Mouse (Mus musculus): ENCODE measurements around the gene Gm13288. TPM values are rescaled to one million over a fixed set of nuclear protein-coding genes. Genes with fewer than 3 reads are reported as not detected.
"Not testable (repeated sequence)": the region's sequence is repeated elsewhere in the genome, so short reads cannot be mapped to it uniquely, and the experiment has no call there.

Gene Gm13288
- polyA plus RNA-seq, 2 experiments from 2014 or later, result not detected

DNA sequence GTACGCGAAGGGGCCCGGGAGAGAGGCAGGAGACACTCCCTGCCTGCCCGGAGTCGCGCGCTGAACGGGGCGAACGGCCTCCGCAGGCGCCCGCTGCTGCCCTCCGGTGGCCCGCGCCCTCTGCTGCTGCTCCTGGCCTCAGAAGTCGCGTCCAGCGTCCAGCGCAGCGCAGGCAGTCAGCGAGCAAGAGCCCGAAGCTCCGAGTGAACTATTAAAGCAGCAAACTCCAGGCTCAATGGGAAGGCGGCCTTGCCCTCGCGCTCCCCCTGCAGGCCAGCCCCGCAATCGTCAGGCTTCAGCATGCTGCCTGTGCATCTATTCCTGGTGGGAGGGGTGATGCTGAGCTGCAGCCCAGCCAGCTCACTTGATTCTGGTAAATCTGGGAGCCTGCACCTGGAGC is 2.4 kb upstream of the Gm13288 start, which contains the start of gene Gm13287:
TSS of gene Gm13287 (plus strand) at position 301 of the 400 bp plus-strand sequence.
- not testable (repeated sequence) for ATAC-seq

DNA sequence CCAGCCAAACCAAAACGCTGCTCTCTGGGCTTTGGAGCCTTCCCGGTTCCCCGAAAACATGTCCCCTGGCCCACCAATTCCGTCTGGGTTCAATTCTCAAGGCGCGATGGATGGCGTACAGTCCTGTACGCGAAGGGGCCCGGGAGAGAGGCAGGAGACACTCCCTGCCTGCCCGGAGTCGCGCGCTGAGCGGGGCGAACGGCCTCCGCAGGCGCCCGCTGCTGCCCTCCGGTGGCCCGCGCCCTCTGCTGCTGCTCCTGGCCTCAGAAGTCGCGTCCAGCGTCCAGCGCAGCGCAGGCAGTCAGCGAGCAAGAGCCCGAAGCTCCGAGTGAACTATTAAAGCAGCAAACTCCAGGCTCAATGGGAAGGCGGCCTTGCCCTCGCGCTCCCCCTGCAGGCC is 430 bp downstream of the Gm13288 start:
- ATAC-seq, result not testable (repeated sequence)

DNA sequence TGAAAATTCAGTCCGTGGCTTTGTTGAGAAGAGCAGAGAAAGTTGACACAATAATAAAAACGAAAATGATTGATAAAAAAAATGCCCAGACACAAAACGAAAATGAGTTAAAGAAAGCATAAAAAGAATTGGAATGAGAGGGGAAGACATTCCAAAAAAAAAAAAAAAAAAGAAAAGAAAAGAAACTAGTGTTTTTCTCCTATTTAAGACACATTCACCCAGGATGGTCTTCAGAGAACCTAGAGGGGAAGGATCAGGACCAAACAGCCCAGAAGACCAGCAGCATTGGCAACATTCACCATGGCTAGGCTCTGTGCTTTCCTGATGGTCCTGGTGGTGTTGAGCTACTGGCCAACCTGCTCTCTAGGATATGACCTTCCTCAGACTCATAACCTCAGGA is 10.6 kb downstream of the Gm13288 start, which contains the start of gene Ifna7:
TSS of gene Ifna7 (plus strand) at position 301 of the 400 bp plus-strand sequence.
- ATAC-seq, result no peak

DNA sequence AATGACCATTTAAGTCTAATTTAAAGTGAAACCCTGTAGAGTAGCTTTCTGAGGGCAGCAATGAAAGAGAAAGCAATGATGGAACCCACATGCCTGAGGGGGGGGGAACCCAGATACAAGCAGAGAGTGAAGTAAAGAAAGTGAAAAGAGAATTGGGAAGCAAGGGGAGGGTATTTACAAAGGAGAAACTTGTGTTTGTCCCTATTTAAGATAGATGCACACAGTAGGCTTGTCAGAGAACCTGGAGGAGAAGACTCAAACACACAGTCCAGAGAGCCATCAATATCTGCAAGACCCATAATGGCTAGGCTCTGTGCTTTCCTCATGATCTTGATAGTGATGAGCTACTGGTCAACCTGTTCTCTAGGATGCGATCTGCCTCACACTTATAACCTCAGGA is 14.3 kb downstream of the Gm13288 start, which contains the start of gene Ifna11:
TSS of gene Ifna11 (plus strand) at position 301 of the 400 bp plus-strand sequence.
- ATAC-seq, result no peak

DNA sequence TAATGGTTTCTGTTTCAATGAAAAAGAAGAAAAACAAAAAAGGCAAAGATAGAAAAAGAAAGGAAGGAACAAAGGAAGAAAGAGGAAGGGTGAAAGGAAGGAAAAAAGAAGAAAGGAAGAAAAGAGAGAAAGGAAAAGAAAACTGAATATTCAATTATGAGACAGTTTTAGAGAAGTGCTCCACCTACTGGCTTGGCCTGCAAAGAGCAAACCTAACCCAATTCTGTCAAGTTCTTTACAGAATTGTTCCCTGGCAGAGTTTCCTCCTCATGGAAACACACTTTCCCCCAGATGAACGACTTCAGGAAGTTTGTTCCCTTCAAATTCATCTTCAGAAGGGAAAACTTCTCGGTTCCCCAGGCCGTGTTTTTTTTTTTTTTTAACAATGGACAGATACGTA is 17.7 kb downstream of the Gm13288 start:
- ATAC-seq, result peak; percentile 78

DNA sequence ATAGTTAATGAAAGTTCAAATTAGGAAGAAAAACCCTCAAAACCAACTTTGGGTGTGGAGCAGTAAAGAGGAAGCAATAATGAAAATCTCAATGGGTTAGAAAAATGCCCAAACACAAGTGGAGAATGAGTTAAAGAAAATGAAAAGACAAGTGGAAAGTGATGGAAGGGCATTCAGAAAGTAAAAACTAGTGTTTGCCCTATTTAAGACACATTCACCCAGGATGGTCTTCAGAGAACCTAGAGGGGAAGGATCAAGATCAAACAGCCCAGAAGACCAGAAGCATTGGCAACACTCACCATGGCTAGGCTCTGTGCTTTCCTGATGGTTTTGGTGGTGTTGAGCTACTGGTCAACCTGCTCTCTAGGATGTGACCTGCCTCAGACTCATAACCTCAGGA is 21.8 kb downstream of the Gm13288 start, which contains the start of gene Ifna6:
TSS of gene Ifna6 (plus strand) at position 301 of the 400 bp plus-strand sequence.
- ATAC-seq, result not testable (repeated sequence)

DNA sequence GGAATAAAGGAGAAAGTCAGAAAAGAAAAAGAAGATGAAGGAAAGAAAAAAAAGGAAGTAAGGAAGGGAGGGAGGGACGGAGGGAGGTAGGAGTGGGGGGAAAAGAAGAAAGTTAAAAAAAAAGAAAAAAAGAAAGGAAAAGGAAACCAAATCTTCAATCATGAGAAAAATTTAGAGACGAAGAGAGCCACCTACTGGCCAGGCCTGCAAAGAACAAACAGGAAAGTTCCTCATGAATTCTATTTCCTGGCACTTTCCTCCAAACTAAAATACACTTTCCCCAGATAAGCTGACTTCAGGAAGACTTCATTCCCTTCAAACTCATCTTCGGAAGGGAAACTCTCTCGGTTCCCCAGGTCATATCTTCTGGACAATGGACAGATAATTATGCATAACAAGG is 25.2 kb downstream of the Gm13288 start:
- ATAC-seq, result peak; percentile 74

DNA sequence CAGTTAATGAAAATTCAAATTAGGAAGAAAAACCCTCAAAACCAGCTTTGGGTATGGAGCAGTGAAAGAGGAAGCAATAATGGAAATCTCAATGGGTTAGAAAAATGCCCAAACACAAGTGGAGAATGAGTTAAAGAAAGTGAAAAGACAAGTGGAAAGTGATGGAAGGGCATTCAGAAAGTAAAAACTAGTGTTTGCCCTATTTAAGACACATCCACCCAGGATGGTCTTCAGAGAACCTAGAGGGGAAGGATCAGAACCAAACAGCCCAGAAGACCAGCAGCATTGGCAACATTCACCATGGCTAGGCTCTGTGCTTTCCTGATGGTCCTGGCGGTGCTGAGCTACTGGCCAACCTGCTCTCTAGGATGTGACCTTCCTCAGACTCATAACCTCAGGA is 29.9 kb downstream of the Gm13288 start, which contains the start of gene Ifna5:
TSS of gene Ifna5 (plus strand) at position 301 of the 400 bp plus-strand sequence.
- not testable (repeated sequence) for ATAC-seq

DNA sequence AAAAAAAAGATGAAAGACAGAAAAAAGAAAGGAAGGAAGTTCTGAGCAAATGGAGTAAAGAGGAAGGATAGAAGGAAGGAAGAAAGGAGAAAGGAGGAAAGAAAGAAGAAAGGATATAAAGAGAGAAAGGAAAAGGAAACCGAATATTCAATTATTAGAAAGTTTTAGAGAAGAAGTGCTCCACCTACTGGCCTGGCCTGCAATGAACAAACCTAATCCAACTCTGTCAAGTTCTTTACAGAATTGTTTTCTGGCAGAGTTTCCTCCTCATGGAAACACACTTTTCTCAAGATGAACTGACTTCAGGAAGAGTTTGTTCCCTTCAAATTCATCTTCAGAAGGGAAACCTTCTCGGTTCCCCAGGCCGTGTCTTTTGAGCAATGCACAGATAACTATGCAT is 33.5 kb downstream of the Gm13288 start:
- peak; percentile 71 for ATAC-seq

DNA sequence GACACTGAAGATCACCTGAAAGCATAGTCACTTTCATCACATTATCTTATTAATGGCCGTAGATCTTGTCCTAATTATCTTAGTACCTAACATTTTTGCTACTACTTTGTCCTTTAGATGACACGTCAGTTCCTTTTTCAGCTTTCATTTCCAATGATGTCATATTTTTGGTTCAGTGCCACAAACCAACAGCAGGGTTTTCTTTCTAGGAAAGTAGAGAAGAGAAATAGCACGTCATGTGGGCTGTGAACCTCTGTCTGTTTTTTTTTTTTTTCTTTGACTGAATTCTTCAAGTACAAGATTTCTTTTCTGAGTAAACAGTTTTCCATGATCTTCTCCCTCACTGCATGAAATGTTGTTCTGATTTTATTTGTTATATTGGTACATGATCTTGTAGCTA is 34.7 kb downstream of the Gm13288 start:
- no peak for ATAC-seq

DNA sequence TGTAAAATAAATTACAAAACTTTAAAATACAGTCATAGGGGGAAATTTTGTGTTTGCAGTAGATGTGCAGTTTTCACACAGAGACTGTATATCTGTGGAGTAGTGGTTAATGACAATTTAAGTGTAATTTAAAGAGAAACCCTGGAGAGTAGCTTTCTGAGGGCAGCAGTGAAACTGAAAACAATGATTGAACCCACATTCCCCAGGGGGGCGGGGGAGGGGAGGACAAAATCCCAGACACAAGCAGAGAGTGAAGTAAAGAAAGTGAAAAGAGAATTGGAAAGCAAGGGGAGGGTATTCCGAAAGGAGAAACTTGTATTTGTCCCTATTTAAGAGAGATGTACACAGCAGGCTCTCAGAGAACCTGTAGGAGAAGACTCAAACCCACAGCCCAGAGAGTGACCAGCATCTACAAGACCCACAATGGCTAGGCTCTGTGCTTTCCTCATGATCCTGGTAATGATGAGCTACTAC is 36.1 kb downstream of the Gm13288 start, which contains the start of gene Ifna4:
TSS of gene Ifna4 (plus strand) at position 424 of the 474 bp plus-strand sequence.
- no peak for ATAC-seq

DNA sequence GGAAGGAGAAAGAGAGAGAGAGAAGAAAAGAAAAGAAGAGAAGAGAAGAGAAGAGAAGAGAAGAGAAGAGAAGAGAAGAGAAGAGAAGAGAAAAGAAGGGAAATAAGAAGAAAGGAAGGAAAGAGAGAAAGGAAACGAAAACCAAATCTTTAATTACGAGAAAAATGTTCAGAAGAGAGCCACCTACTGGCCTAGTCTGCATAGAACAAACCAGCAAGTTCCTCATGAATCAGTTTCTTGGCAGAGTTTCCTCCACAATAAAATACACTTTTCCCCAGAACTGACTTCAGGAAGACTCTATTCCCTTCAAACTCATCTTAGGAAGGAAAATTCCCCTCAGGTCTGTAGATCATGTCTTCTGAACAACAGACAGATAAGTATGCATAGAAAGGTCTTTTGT is 40.0 kb downstream of the Gm13288 start:
- ATAC-seq, result peak; percentile 71

DNA sequence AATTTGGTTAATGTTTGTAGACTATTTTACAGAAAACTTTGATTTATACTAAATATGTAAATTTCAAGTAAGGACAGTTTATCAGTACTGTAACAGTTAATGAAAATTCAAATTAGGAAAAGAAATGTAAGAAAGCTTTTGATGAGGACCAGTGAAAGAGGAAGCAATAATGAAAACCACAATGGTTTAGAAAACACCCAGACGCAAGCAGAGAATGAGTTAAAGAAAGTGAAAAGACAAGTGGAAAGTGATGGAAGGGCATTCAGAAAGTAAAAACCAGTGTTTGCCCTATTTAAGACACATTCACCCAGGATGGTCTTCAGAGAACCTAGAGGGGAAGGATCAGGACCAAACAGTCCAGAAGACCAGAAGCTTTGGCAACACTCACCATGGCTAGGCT is 44.4 kb downstream of the Gm13288 start, which contains the start of gene Ifna1:
TSS of gene Ifna1 (plus strand) at position 390 of the 400 bp plus-strand sequence.
- ATAC-seq, result no peak

DNA sequence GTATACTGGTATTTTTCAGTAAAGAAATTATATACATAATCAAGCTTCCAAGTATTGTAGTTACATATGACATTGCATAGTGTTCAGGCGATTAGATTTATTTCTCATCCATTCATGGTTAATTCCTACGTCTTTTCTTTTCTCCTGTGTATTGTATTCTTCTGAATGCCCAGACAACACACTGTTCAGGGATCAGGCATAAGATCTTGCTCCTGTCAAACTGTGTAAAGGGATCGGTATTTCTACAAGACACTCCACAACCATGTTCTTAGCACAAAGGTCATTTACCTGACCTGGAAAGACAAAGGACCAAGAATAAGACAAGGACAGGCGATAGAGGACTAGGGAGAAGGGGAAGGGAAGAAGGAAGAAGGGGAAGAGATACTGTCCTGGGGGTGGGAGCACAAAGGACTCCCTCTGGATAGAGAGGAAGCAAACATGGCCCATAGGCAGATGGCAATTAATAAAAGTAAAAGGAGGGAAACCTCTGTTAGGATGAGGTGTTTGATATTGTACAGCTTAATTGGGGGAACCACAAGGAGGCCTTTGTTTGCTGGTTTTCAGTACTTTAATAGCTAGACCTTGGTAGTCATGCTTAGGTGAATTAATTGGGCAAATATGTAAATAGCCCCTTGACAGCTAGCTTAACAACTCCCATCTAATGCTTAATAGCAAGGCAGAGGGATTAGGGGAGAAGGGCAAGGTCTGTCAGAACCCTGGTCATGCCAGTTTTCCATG is 45.9 kb downstream of the Gm13288 start:
- ATAC-seq, result no peak

Other genes starting within 250 kb of the Gm13288 start
- not detected for gene Ifna15, start 247.3 kb upstream of the Gm13288 start, polyA plus RNA-seq (2017; shearing (Covaris generic))
- not detected for gene Ifna14, start 233.7 kb upstream of the Gm13288 start, polyA plus RNA-seq (2017; shearing (Covaris generic))
- gene Ifna9, start 213.1 kb upstream of the Gm13288 start, polyA plus RNA-seq (2017; shearing (Covaris generic)), result not detected
- gene Ifna12, start 202.2 kb upstream of the Gm13288 start, polyA plus RNA-seq (2017; shearing (Covaris generic)), result not detected
- not detected for gene C87499, start 171.1 kb upstream of the Gm13288 start, polyA plus RNA-seq (2017; shearing (Covaris generic))
- gene Ifna13, start 161.1 kb upstream of the Gm13288 start, polyA plus RNA-seq (2017; shearing (Covaris generic)), result under 1 TPM in 1 of 2 experiments, not detected in 1; 0.40 TPM
- not detected for gene Ifna16, start 128.6 kb upstream of the Gm13288 start, polyA plus RNA-seq (2017; shearing (Covaris generic))
- not detected for gene Ifna2, start 121.6 kb upstream of the Gm13288 start, polyA plus RNA-seq (2017; shearing (Covaris generic))
- gene Ifnab, start 114.2 kb upstream of the Gm13288 start, polyA plus RNA-seq (2017; shearing (Covaris generic)), result not detected
- gene Gm26566, start 83.7 kb upstream of the Gm13288 start, polyA plus RNA-seq (2017; shearing (Covaris generic)), result not detected
- gene Klhl9, start 83.1 kb upstream of the Gm13288 start, polyA plus RNA-seq (2017; shearing (Covaris generic)), result 10 to 100 TPM; 27.3 to 43.0 TPM
- gene Gm13271, start 50.7 kb upstream of the Gm13288 start, polyA plus RNA-seq (2017; shearing (Covaris generic)), result not detected
- under 1 TPM in 1 of 2 experiments, not detected in 1; 0.28 TPM for gene Gm13283, start 45.4 kb upstream of the Gm13288 start, polyA plus RNA-seq (2017; shearing (Covaris generic))
- gene Gm13290, start 31.7 kb upstream of the Gm13288 start, polyA plus RNA-seq (2017; shearing (Covaris generic)), result not detected
- not detected for gene Gm13289, start 28.6 kb upstream of the Gm13288 start, polyA plus RNA-seq (2017; shearing (Covaris generic))
- gene Gm13272, start 25.7 kb upstream of the Gm13288 start, polyA plus RNA-seq (2017; shearing (Covaris generic)), result not detected
- under 1 TPM in 1 of 2 experiments, not detected in 1; 0.79 TPM for gene Ifnz, start 23.4 kb upstream of the Gm13288 start, polyA plus RNA-seq (2017; shearing (Covaris generic))
- not detected for gene Gm13276, start 19.8 kb upstream of the Gm13288 start, polyA plus RNA-seq (2017; shearing (Covaris generic))
- not detected for gene Gm13277, start 16.9 kb upstream of the Gm13288 start, polyA plus RNA-seq (2017; shearing (Covaris generic))
- gene Gm13278, start 14.0 kb upstream of the Gm13288 start, polyA plus RNA-seq (2017; shearing (Covaris generic)), result not detected
- not detected for gene Gm13275, start 11.0 kb upstream of the Gm13288 start, polyA plus RNA-seq (2017; shearing (Covaris generic))
- gene Gm13279, start 8.1 kb upstream of the Gm13288 start, polyA plus RNA-seq (2017; shearing (Covaris generic)), result not detected
- gene Gm13285, start 5.9 kb upstream of the Gm13288 start, polyA plus RNA-seq (2017; shearing (Covaris generic)), result not detected
- not detected for gene Gm13287, start 2.3 kb upstream of the Gm13288 start, polyA plus RNA-seq (2017; shearing (Covaris generic))
- not detected for gene Ifna7, start 10.7 kb downstream of the Gm13288 start, polyA plus RNA-seq (2017; shearing (Covaris generic))
- gene Ifna11, start 14.4 kb downstream of the Gm13288 start, polyA plus RNA-seq (2017; shearing (Covaris generic)), result not detected
- not detected for gene Ifna6, start 21.9 kb downstream of the Gm13288 start, polyA plus RNA-seq (2017; shearing (Covaris generic))
- not detected for gene Ifna5, start 30.0 kb downstream of the Gm13288 start, polyA plus RNA-seq (2017; shearing (Covaris generic))
- gene Ifna4, start 36.3 kb downstream of the Gm13288 start, polyA plus RNA-seq (2017; shearing (Covaris generic)), result not detected
- gene Ifna1, start 44.6 kb downstream of the Gm13288 start, polyA plus RNA-seq (2017; shearing (Covaris generic)), result not detected
- gene Ifne, start 74.7 kb downstream of the Gm13288 start, polyA plus RNA-seq (2017; shearing (Covaris generic)), result not detected